Mouse (Mus musculus) kidney, postnatal 14 days (tissue): Measurements from ENCODE around the gene Gm9040.
"Not testable (repeated sequence)": the region's sequence is repeated elsewhere in the genome, so short reads cannot be mapped to it uniquely, and the experiment has no call there.

Experiments
- DNase-seq: peaks from one replicate; pipeline ENCODE4 v3.0.0; 2022; ENCODE audit warnings: mixed read lengths

Gene Gm9040

DNA sequence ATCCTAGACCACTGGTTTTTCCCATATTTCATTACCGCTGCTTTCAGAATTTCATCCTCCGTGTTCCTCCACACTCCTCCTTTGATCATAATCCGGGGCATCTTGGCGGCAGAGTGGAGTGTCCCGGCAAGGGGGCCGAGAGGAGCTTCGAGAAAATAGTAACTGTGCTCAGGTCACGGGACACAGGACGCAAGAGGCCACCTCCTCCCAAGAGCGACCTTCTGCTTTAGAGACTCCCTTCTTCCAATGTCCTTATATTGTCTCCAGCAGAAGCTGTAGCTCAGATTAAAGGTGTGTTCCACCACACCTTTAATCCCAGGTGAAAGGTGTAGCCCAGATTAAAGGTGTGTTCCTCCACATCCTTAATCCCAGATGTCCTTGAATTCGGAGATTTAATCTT is at the start of gene Gm9040:
Gene Gm9040, minus strand, starts transcription at position 101 of the 400 bp plus-strand sequence.
- DNase-seq, result not testable (repeated sequence)

DNA sequence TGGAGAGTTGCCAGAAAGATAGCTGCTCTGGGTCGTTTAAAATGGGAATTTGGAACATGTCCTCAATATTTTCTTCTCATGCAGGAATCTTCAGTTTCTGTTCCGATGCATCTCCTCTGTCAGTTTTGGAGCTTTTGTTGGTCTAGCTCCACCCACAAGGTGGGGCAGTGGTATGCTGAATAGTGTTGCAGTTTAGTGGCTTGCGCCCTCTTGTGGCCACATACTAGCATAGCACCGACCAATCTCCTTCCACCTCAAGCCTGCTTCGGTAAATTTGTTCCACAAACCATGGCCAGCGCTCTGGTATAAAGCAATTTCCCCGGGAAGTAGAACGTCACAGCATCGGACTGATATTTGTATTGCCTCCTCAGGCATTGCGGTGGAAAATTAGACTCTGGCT is 43.7 kb upstream of the Gm9040 start:
- DNase-seq, result peak; percentile 84

DNA sequence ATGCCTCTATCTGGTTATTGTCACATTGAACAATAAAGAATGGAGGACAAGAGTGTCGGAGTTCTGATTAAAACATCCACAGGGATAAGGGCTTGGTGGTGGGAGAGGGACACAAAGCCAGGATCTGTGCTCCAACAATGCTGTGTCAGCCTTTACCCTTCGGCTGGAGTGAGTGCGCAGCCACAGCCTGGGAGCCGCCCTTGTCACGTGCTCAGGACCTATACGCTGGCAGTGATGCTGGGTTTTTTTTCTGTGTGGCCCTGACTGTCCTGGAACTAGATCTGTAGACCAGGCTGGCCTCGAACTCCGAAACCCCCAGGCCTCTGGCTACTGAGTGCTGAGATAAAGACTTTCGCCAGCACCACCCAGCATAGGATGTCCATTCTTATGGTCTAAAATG is 42.7 kb upstream of the Gm9040 start:
- no peak for DNase-seq

DNA sequence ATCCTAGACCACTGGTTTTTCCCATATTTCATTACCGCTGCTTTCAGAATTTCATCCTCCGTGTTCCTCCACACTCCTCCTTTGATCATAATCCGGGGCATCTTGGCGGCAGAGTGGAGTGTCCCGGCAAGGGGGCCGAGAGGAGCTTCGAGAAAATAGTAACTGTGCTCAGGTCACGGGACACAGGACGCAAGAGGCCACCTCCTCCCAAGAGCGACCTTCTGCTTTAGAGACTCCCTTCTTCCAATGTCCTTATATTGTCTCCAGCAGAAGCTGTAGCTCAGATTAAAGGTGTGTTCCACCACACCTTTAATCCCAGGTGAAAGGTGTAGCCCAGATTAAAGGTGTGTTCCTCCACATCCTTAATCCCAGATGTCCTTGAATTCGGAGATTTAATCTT is 27.2 kb upstream of the Gm9040 start, which contains the start of gene Gm9049:
Gene Gm9049, minus strand, starts transcription at position 101 of the 400 bp plus-strand sequence.
- not testable (repeated sequence) for DNase-seq

DNA sequence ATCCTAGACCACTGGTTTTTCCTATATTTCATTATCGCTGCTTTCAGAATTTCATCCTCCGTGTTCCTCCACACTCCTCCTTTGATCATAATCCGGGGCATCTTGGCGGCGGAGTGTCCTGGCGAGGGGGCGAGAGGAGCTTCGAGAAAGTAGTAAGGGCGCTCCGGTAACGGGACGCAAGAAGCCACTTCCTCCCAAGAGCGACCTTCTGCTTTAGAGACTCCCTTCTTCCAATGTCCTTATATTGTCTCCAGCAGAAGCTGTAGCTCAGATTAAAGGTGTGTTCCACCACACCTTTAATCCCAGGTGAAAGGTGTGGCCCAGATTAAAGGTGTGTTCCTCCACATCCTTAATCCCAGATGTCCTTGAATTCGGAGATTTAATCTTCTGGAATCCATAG is 21.8 kb upstream of the Gm9040 start, which contains the start of gene Gm9048:
Gene Gm9048, minus strand, starts transcription at position 101 of the 400 bp plus-strand sequence.
- not testable (repeated sequence) for DNase-seq

DNA sequence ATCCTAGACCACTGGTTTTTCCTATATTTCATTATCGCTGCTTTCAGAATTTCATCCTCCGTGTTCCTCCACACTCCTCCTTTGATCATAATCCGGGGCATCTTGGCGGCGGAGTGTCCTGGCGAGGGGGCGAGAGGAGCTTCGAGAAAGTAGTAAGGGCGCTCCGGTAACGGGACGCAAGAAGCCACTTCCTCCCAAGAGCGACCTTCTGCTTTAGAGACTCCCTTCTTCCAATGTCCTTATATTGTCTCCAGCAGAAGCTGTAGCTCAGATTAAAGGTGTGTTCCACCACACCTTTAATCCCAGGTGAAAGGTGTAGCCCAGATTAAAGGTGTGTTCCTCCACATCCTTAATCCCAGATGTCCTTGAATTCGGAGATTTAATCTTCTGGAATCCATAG is 16.4 kb upstream of the Gm9040 start, which contains the start of gene Gm9046:
Gene Gm9046, minus strand, starts transcription at position 101 of the 400 bp plus-strand sequence.
- not testable (repeated sequence) for DNase-seq

DNA sequence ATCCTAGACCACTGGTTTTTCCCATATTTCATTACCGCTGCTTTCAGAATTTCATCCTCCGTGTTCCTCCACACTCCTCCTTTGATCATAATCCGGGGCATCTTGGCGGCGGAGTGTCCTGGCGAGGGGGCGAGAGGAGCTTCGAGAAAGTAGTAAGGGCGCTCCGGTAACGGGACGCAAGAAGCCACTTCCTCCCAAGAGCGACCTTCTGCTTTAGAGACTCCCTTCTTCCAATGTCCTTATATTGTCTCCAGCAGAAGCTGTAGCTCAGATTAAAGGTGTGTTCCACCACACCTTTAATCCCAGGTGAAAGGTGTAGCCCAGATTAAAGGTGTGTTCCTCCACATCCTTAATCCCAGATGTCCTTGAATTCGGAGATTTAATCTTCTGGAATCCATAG is 11.0 kb upstream of the Gm9040 start, which contains the start of gene Gm9045:
Gene Gm9045, minus strand, starts transcription at position 101 of the 400 bp plus-strand sequence.
- DNase-seq, result not testable (repeated sequence)

DNA sequence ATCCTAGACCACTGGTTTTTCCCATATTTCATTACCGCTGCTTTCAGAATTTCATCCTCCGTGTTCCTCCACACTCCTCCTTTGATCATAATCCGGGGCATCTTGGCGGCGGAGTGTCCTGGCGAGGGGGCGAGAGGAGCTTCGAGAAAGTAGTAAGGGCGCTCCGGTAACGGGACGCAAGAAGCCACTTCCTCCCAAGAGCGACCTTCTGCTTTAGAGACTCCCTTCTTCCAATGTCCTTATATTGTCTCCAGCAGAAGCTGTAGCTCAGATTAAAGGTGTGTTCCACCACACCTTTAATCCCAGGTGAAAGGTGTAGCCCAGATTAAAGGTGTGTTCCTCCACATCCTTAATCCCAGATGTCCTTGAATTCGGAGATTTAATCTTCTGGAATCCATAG is 5.5 kb upstream of the Gm9040 start, which contains the start of gene Gm9044:
Gene Gm9044, minus strand, starts transcription at position 101 of the 400 bp plus-strand sequence.
- DNase-seq, result not testable (repeated sequence)

DNA sequence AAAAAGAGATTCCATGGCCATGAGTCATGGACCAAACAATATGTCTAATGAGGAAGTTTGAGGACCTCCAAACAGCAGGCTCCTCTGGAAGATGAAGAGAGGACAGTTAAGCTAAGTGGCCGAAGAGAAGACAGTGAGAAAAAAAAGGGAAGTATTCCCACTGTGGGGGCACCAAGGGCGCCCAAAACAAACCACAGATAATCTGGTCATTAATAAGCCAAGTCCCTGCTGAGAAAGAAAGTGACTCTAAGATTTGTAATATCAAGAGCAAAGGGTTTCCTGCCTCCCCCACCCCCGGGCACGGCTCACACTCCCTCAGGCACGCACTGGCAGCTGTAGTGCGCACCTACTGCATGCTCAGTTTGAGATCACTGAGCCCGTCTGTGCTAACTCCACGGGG is 7.7 kb downstream of the Gm9040 start:
- DNase-seq, result no peak

DNA sequence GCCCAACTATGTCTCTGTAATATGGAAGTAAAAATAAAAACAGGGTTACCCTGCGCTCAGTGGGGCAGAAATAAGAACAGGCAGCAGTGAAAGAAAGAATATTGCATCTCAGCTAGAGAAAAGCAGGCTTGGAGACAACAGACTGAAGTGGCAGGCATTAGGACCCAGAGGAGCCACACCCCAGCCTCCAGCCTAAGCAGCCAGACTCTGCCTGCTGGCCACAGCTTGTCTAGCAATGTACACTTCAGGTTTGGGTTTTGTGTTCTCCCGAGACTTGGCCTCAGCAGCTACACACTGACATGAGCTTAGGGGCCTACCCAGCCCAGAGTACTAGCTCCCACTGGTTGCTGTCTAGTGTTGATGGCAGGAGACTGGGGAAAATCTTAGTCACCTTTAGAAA is 24.6 kb downstream of the Gm9040 start:
- DNase-seq, result not testable (repeated sequence)

DNA sequence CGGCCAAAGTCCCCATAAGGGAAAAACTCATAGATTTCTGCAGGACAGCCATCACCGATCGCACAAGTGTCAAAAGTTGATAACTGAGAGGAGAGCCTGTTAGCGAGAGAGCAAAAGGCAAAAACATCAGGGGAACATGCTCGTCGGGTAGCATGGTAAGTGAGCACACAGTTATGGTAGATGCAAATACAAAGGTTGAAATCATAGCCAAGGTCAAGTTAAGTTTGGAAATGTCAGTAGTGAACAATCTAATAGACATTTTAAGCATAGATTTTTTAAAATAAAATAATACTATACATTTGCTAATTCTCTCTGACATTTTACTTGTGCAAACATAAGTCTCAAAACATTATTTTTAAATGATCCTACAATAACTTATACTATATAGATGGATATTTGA is 31.8 kb downstream of the Gm9040 start, which contains the start of gene Iltifb:
Gene Iltifb, minus strand, starts transcription at position 101 of the 400 bp plus-strand sequence.
- DNase-seq, result no peak

DNA sequence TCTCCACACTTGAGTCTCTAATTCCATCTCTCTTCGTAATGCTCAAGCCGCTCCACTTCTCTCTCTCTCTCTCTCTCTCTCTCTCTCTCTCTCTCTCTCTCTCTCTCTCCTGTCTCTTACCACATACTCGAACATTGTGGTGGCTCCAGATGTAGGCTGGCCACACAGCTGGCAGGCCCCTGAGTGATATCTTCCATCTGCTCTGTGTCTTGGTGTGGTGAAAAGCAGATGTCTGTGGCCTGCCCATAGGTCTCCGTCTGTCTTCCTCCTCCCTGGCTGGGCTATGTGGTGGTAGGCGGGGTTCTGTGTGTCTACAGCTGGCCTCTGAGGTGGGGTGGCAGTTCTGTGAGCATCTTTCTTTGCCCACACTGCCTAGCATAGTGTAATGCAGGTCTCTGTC is 43.8 kb downstream of the Gm9040 start:
- not testable (repeated sequence) for DNase-seq

DNA sequence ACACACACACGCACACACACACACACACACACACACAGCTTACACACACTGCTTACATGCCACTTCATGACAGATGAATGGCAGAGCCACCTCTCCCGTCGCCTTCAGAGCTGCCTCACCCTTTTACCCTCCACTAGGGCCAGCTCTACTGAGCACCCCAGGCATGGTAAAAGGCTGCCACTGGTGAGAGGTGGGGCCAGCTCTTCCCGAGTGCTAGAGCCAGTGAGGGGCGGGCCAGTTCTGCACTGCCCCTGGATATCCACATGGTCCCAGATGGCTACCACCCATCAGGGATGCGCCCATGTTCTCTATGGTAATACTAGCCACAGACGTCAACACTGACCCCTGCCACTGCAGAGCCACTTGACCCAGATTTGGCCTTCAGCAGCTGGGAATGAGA is 44.2 kb downstream of the Gm9040 start:
- not testable (repeated sequence) for DNase-seq

DNA sequence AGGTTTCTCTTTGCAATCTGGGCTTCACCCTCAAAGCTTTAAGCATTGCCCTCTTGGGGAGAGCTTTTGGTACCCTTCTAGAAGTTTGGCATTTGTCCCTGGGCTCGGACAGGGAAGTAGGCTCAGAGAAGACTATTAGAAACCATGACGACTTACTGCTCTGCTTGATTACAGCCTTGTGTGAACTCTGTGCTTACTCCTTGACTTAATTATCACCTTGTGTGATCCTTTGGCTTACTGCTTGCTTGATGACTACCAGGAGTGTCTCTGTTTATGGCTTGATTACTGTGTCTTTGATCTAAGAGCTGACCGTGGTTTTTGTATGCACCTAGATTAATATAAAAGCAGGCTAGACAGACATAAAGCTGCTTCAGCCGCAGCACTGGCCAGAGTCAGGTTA is 48.7 kb downstream of the Gm9040 start:
- not testable (repeated sequence) for DNase-seq
